Mouse (Mus musculus) liver, adult 2 months (tissue): ENCODE data around the gene Sdc1.

Experiments
- CTCF ChIP-seq: fragments of 200-500 bp; IDR thresholded peaks from 2 replicates; pipeline ENCODE4 v1.5.1; 2011; ENCODE audit warnings: low read depth, low read length, control low read depth
- POLR2A ChIP-seq: fragments of 200-500 bp; IDR thresholded peaks from 2 replicates; pipeline ENCODE4 v1.6.1; 2011; ENCODE audit warnings: low read length, control low read depth; ENCODE audit not compliant: insufficient read depth; ENCODE audit errors: extremely low read depth

GRCm38 (mm10) chr12:8774183-8774582, 3.1 kb downstream of the Sdc1 start:
- no peak for TF ChIP-seq CTCF
- no peak for TF ChIP-seq POLR2A
